Mouse (Mus musculus) yolk sac, embryonic 10.5 days (tissue): ENCODE data around the gene Plch2.

Source experiments
- DNase-seq: peaks from one replicate; pipeline ENCODE4 v3.0.0-alpha.2; 2017; ENCODE audit warnings: low spot score

Gene Plch2

GRCm38 (mm10) chr4:154986096-154986495, 70.5 kb downstream of the Plch2 start:
- DNase-seq = no peak

- DNase-seq = no peak
Observed at GRCm38 (mm10) chr4:154985151-154985777, 71.3 kb downstream of the Plch2 start.

- DNase-seq = no peak
Observed at GRCm38 (mm10) chr4:154983767-154984166, 72.8 kb downstream of the Plch2 start.

- no peak for DNase-seq
Observed at GRCm38 (mm10) chr4:154982247-154983120, 74.1 kb downstream of the Plch2 start.

GRCm38 (mm10) chr4:154981530-154981929, 75.1 kb downstream of the Plch2 start:
- no peak for DNase-seq

- DNase-seq = no peak
Observed at GRCm38 (mm10) chr4:154981076-154981475, 75.5 kb downstream of the Plch2 start.

- no peak for DNase-seq
Observed at GRCm38 (mm10) chr4:154980110-154980509, 76.5 kb downstream of the Plch2 start.

GRCm38 (mm10) chr4:154974163-154974611, 82.4 kb downstream of the Plch2 start:
- no peak for DNase-seq

GRCm38 (mm10) chr4:154972546-154972945, 84.0 kb downstream of the Plch2 start:
- no peak for DNase-seq

GRCm38 (mm10) chr4:154967173-154967572, 89.4 kb downstream of the Plch2 start:
- DNase-seq = no peak

GRCm38 (mm10) chr4:154965856-154966255, 90.7 kb downstream of the Plch2 start:
- no peak for DNase-seq

GRCm38 (mm10) chr4:154964581-154965235, 91.9 kb downstream of the Plch2 start:
- no peak for DNase-seq

- peak; percentile 93 for DNase-seq
Observed at GRCm38 (mm10) chr4:154963901-154964580, 92.5 kb downstream of the Plch2 start, which contains the start of gene Pank4. TSS of gene Pank4 (plus strand) at chr4:154964123.

GRCm38 (mm10) chr4:154963190-154963836, 93.3 kb downstream of the Plch2 start:
- no peak for DNase-seq

GRCm38 (mm10) chr4:154962683-154963082, 93.9 kb downstream of the Plch2 start:
- no peak for DNase-seq

- DNase-seq = no peak
Observed at GRCm38 (mm10) chr4:154961911-154962310, 94.7 kb downstream of the Plch2 start.

- DNase-seq = no peak
Observed at GRCm38 (mm10) chr4:154961226-154961738, 95.3 kb downstream of the Plch2 start.

GRCm38 (mm10) chr4:154960690-154961225, 95.8 kb downstream of the Plch2 start, which contains the start of gene Hes5:
TSS of gene Hes5 (plus strand) at chr4:154960923.
- no peak for DNase-seq

- no peak for DNase-seq
Observed at GRCm38 (mm10) chr4:154960021-154960689, 96.4 kb downstream of the Plch2 start.

- DNase-seq = no peak
Observed at GRCm38 (mm10) chr4:154958621-154959020, 98.0 kb downstream of the Plch2 start.
